ENCODE assay signal across 9 mouse cellular contexts in the genomic region with DNA sequence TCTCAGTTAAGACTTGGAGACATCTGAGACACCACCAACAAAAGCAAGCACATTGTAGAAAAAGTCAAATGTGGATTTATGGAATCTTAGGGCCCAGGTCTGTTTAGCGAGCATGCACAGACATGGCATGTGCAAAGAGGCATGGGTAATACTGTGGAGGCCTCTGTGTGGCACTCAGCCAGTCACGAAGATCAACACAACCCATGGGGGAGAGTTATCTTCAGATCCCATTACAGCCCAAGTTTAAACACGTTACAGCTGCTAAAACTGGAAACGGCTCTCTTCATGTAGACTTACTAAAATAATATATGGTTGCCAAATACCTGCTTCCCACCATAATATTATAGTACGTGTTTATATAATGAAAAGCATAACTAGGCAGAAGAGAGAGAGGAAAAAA.
DNase-seq lines count a peak whose midpoint lies in the region; ATAC-seq and TF ChIP-seq lines count a peak whose summit lies in the region.
"Had no signal": no experiment of that assay in that cellular context is flagged by ENCODE, and none has a peak within 500 bp of the region (broad histone marks: within the 10 kb centered on the region; RNA-seq: fewer than 3 reads in every experiment).

No protein-coding gene starts in this region.

- no peaks in the 10 kb centered on the region for H3K27me3 ChIP-seq in kidney, adult 2 months (replicated peaks; ENCODE audit: control insufficient read depth, insufficient read depth, low read length)
- H3K27me3 ChIP-seq: Patski had no signal

- 57% methylated on average over 5 of the region's 5 CpGs for WGBS in kidney, adult 2 months

- no peak for ATAC-seq in granulocyte monocyte progenitor cell, adult 5-6 weeks (replicated peaks; ENCODE audit: poor library complexity, severe bottlenecking)
- ATAC-seq: Patski had no signal

- no peak for TF ChIP-seq POLR2A in kidney, adult 2 months (IDR thresholded peaks at IDR 0.05; ENCODE audit: low read depth, low read length)

- peaks cover 5% of the 10 kb centered on the region; the same call in 1 of the 2 replicates for H3K36me3 ChIP-seq in kidney, adult 2 months (ENCODE audit: control insufficient read depth, insufficient read depth, low read length)

- H3K4me3 ChIP-seq in kidney, adult 2 months (ENCODE audit: insufficient read depth, low read depth, low read length) = no peak overlapping the region

- peaks cover 9% of the 10 kb centered on the region for H3K4me1 ChIP-seq in kidney, adult 2 months (ENCODE audit: control insufficient read depth, insufficient read depth, low read length)

- no peak for DNase-seq in kidney, adult 2 months
- no peak for DNase-seq in kidney, postnatal 25 days
- DNase-seq in urinary bladder, postnatal 14 days (ENCODE audit: low spot score) = peak; percentile 72
- DNase-seq in urinary bladder, adult 2 months (ENCODE audit: low spot score) = no peak
- peak; percentile 54 for DNase-seq in heart, postnatal 10 days
- no peak for DNase-seq in adrenal gland, adult 8-10 months
- no peak for DNase-seq in gastrocnemius, postnatal 10 days

- TF ChIP-seq CTCF in kidney, adult 2 months (conservative IDR thresholded peaks at IDR 0.05; ENCODE audit: insufficient read depth, insufficient read length, low read depth, low read length) = no peak

- intact Hi-C loops in heart, postnatal 10 days (cut with DNase I) = loop anchor here (5.0 kb wide), 1 partner anchor 173 kb away; the partner anchor contains the start of gene Arid5b

- H3K27ac ChIP-seq in kidney, adult 2 months (ENCODE audit: insufficient read depth, low read depth, low read length) = peak overlapping the region; percentile 46

Comparison
In these comparisons a context has a peak if more than half of its experiments do, and no peak if none do; other contexts are left out.
1. DNase-seq: peak in urinary bladder, postnatal 14 days (single experiment) and heart, postnatal 10 days (2 of 2); none in kidney, adult 2 months (single experiment), kidney, postnatal 25 days (0 of 2), urinary bladder, adult 2 months (single experiment), adrenal gland, adult 8-10 months (single experiment) and gastrocnemius, postnatal 10 days (single experiment).